Mouse (Mus musculus): ENCODE results near the gene Eif4a2. TPM values are rescaled to one million over a fixed set of nuclear protein-coding genes. Genes with fewer than 3 reads are reported as not detected.
"Not testable (repeated sequence)": the region's sequence is repeated elsewhere in the genome, so short reads cannot be mapped to it uniquely, and the experiment has no call there.

Gene Eif4a2
- 490 and 513 TPM in 2 replicates for total RNA-seq (2014; rRNA removed)
- 260 and 265 TPM in 2 replicates for polyA plus RNA-seq (2015; fragmentation: Nextera tagmentation; extraction: Ambion mirVana)

GRCm38 (mm10) chr16:23107231-23107942 lies at the start of gene Eif4a2:
Eif4a2 (plus strand) TSS chr16:23107444.
- peak; percentile 24; the same call in 1 of the 2 replicates for TF ChIP-seq CTCF (IDR thresholded peaks at IDR 0.05; ENCODE audit: low read depth)
- Histone ChIP-seq H3K27ac (peak within 1 kb of the TSS; percentile 100), H3K4me3 (ENCODE audit: low read length) (peak within 1 kb of the TSS; percentile 99), H3K4me2 (ENCODE audit: low read depth, low read length) (peak within 1 kb of the TSS; percentile 71), H3K4me1 (ENCODE audit: insufficient read depth, low read length) (peaks cover 6% of the 10 kb centered on the region), H3K36me3 (ENCODE audit: insufficient read depth, low read length) (peaks cover 14% of the 10 kb centered on the region), H3K9me3 (ENCODE audit: low read length) (no peaks in the 10 kb centered on the region), H3K27me3 (ENCODE audit: insufficient read depth, low read length) (no peaks in the 10 kb centered on the region), H3K9ac (replicated peaks; ENCODE audit: low read length) (peak within 1 kb of the TSS; percentile 100)
- DNase-seq (ENCODE audit: low spot score) (peak; percentile 97), ATAC-seq (peak; percentile 92)
- whole genome bisulfite sequencing, result under 1% methylated on average over 71 of the region's 71 CpGs

GRCm38 (mm10) chr16:23057668-23058447 lies 49.4 kb upstream of the Eif4a2 start, which contains the start of gene Kng1:
Kng1 (plus strand) TSS chr16:23057865.
- not testable (repeated sequence) for H3K4me2 ChIP-seq (ENCODE audit: low read depth, low read length); H3K9me3 ChIP-seq (ENCODE audit: low read length); ATAC-seq; H3K4me3 ChIP-seq (ENCODE audit: low read length); H3K9ac ChIP-seq (replicated peaks; ENCODE audit: low read length); H3K4me1 ChIP-seq (ENCODE audit: insufficient read depth, low read length); H3K27ac ChIP-seq; H3K36me3 ChIP-seq (ENCODE audit: insufficient read depth, low read length); H3K27me3 ChIP-seq (ENCODE audit: insufficient read depth, low read length); DNase-seq (ENCODE audit: low spot score)
- 96% methylated on average over 1 of the region's 1 CpGs for WGBS

- not testable (repeated sequence) for H3K4me3 ChIP-seq (ENCODE audit: low read length); DNase-seq (ENCODE audit: low spot score); H3K27me3 ChIP-seq (ENCODE audit: insufficient read depth, low read length)
These were observed 47.6 kb upstream of the Eif4a2 start for GRCm38 (mm10) chr16:23059630-23060029.

GRCm38 (mm10) chr16:23060781-23061325 lies 46.4 kb upstream of the Eif4a2 start:
- not testable (repeated sequence) for H3K4me3 ChIP-seq (ENCODE audit: low read length); H3K36me3 ChIP-seq (ENCODE audit: insufficient read depth, low read length); H3K4me1 ChIP-seq (ENCODE audit: insufficient read depth, low read length); H3K27me3 ChIP-seq (ENCODE audit: insufficient read depth, low read length); ATAC-seq; DNase-seq (ENCODE audit: low spot score); H3K9me3 ChIP-seq (ENCODE audit: low read length); H3K27ac ChIP-seq; H3K4me2 ChIP-seq (ENCODE audit: low read depth, low read length); H3K9ac ChIP-seq (replicated peaks; ENCODE audit: low read length)
- 75% methylated on average over 5 of the region's 5 CpGs for WGBS

More at GRCm38 (mm10) chr16:23059630-23060029, 47.6 kb upstream of the Eif4a2 start:
- not testable (repeated sequence) for H3K36me3 ChIP-seq (ENCODE audit: insufficient read depth, low read length); H3K4me1 ChIP-seq (ENCODE audit: insufficient read depth, low read length); H3K9ac ChIP-seq (replicated peaks; ENCODE audit: low read length); H3K9me3 ChIP-seq (ENCODE audit: low read length); ATAC-seq; H3K27ac ChIP-seq; H3K4me2 ChIP-seq (ENCODE audit: low read depth, low read length)
- 71% methylated on average over 4 of the region's 4 CpGs for WGBS

GRCm38 (mm10) chr16:23077516-23077915 lies 29.7 kb upstream of the Eif4a2 start:
- DNase-seq (ENCODE audit: low spot score); ATAC-seq; H3K4me2 ChIP-seq (ENCODE audit: low read depth, low read length); H3K4me3 ChIP-seq (ENCODE audit: low read length); H3K36me3 ChIP-seq (ENCODE audit: insufficient read depth, low read length); H3K27me3 ChIP-seq (ENCODE audit: insufficient read depth, low read length); H3K9me3 ChIP-seq (ENCODE audit: low read length); H3K4me1 ChIP-seq (ENCODE audit: insufficient read depth, low read length); H3K9ac ChIP-seq (replicated peaks; ENCODE audit: low read length); H3K27ac ChIP-seq: not testable (repeated sequence)
- 80% methylated on average over 6 of the region's 6 CpGs for WGBS

GRCm38 (mm10) chr16:23087159-23087558 lies 20.1 kb upstream of the Eif4a2 start:
- not testable (repeated sequence) for H3K4me1 ChIP-seq (ENCODE audit: insufficient read depth, low read length); H3K9me3 ChIP-seq (ENCODE audit: low read length); H3K4me3 ChIP-seq (ENCODE audit: low read length); H3K27ac ChIP-seq; H3K36me3 ChIP-seq (ENCODE audit: insufficient read depth, low read length); ATAC-seq; H3K4me2 ChIP-seq (ENCODE audit: low read depth, low read length); H3K9ac ChIP-seq (replicated peaks; ENCODE audit: low read length); DNase-seq (ENCODE audit: low spot score); H3K27me3 ChIP-seq (ENCODE audit: insufficient read depth, low read length)
- 71% methylated on average over 8 of the region's 8 CpGs for WGBS
